In genomic region chr9:106463122-106464063, GRCm38 (mm10) we compare ENCODE assay signal across 13 mouse cellular contexts. TPM values are rescaled to one million over a fixed set of nuclear protein-coding genes. Genes with fewer than 3 reads are reported as not detected.
DNase-seq lines count a peak whose midpoint lies in the region; ATAC-seq and TF ChIP-seq lines count a peak whose summit lies in the region.
"Had no signal": no experiment of that assay in that cellular context is flagged by ENCODE, and none has a peak within 500 bp of the region (broad histone marks: within the 10 kb centered on the region; RNA-seq: fewer than 3 reads in every experiment).

No protein-coding gene starts in this region.

- H3K9me3 ChIP-seq in hindbrain, embryonic 10.5 days, result no peaks in the 10 kb centered on the region
- no peaks in the 10 kb centered on the region for H3K9me3 ChIP-seq in hindbrain, embryonic 14.5 days (ENCODE audit: control insufficient read depth, low read length)
- H3K9me3 ChIP-seq in E14TG2a.4 (ENCODE audit: low read length), result no peaks in the 10 kb centered on the region
- H3K9me3 ChIP-seq in liver, embryonic 11.5 days (ENCODE audit: control insufficient read depth, low read length), result no peaks in the 10 kb centered on the region
- H3K9me3 ChIP-seq: limb, embryonic 15.5 days had no signal

- no peak for ATAC-seq in hindbrain, embryonic 14.5 days (ENCODE audit: low FRiP score)
- peak; percentile 41; the same call in 1 of the 2 replicates for ATAC-seq in cerebellum, adult (ENCODE audit: insufficient number of reproducible peaks, low FRiP score, low TSS enrichment)
- ATAC-seq in liver, embryonic 11.5 days (replicated peaks; ENCODE audit: low FRiP score), result no peak

- WGBS in hindbrain, embryonic 10.5 days, result 82% methylated on average over 21 of the region's 21 CpGs
- WGBS in hindbrain, embryonic 14.5 days, result 77% methylated on average over 21 of the region's 21 CpGs
- 86% methylated on average over 21 of the region's 21 CpGs for WGBS in liver, embryonic 11.5 days

- DNase-seq in hindbrain, embryonic 10.5 days (ENCODE audit: low spot score), result no peak
- no peak for DNase-seq in hindbrain, embryonic 14.5 days (ENCODE audit: low spot score)
- peak; percentile 92 to 93 for DNase-seq in cerebellum, postnatal 25 days
- DNase-seq in liver, embryonic 11.5 days (ENCODE audit: low spot score), result no peak
- no peak for DNase-seq in B cell, adult 2 months
- DNase-seq: heart, adult 18-20 months; heart, postnatal 36 days; kidney, adult 11 months; kidney, postnatal 36 days; lung, embryonic 14.5 days had no signal

- H3K36me3 ChIP-seq in hindbrain, embryonic 10.5 days, result peaks cover 80% of the 10 kb centered on the region
- H3K36me3 ChIP-seq in hindbrain, embryonic 14.5 days (replicated peaks; ENCODE audit: control insufficient read depth, insufficient read depth), result peaks cover 41% of the 10 kb centered on the region
- peaks cover 56% of the 10 kb centered on the region for H3K36me3 ChIP-seq in E14TG2a.4 (ENCODE audit: insufficient read depth, low read length)
- peaks cover 15% of the 10 kb centered on the region for H3K36me3 ChIP-seq in liver, embryonic 11.5 days (ENCODE audit: control insufficient read depth, insufficient read depth, low read length)

- peaks cover 36% of the 10 kb centered on the region for H3K27me3 ChIP-seq in hindbrain, embryonic 10.5 days (ENCODE audit: insufficient read depth, poor library complexity, severe bottlenecking)
- no peaks in the 10 kb centered on the region for H3K27me3 ChIP-seq in hindbrain, embryonic 14.5 days (ENCODE audit: control insufficient read depth, insufficient read depth, low read length)
- H3K27me3 ChIP-seq in E14TG2a.4 (ENCODE audit: insufficient read depth, low read length), result peaks cover 19% of the 10 kb centered on the region
- H3K27me3 ChIP-seq in liver, embryonic 11.5 days (replicated peaks; ENCODE audit: control insufficient read depth, insufficient read depth, low read length), result peaks cover 29% of the 10 kb centered on the region

- TF ChIP-seq CTCF in E14TG2a.4 (conservative IDR thresholded peaks at IDR 0.05; ENCODE audit: low read length), result no peak

- peaks cover 74% of the 10 kb centered on the region for H3K4me1 ChIP-seq in hindbrain, embryonic 10.5 days (replicated peaks)
- H3K4me1 ChIP-seq in hindbrain, embryonic 14.5 days (replicated peaks; ENCODE audit: control insufficient read depth, insufficient read depth, low read length), result peaks cover 18% of the 10 kb centered on the region
- H3K4me1 ChIP-seq in E14TG2a.4 (replicated peaks; ENCODE audit: low read depth, low read length), result peaks cover 67% of the 10 kb centered on the region
- peaks cover 7% of the 10 kb centered on the region for H3K4me1 ChIP-seq in liver, embryonic 11.5 days (replicated peaks; ENCODE audit: control insufficient read depth, insufficient read depth, low read length)

- peak overlapping the region; percentile 7 for H3K4me3 ChIP-seq in hindbrain, embryonic 10.5 days
- no peak overlapping the region for H3K4me3 ChIP-seq in hindbrain, embryonic 14.5 days (replicated peaks; ENCODE audit: low read length)
- peak overlapping the region; percentile 62 for H3K4me3 ChIP-seq in E14TG2a.4 (replicated peaks; ENCODE audit: low read length)
- H3K4me3 ChIP-seq in liver, embryonic 11.5 days (ENCODE audit: low read depth, low read length), result no peak overlapping the region
- H3K4me3 ChIP-seq: limb, embryonic 15.5 days had no signal

- no peak overlapping the region for H3K4me2 ChIP-seq in hindbrain, embryonic 14.5 days (replicated peaks)
- H3K4me2 ChIP-seq in liver, embryonic 11.5 days, result no peak overlapping the region

- H3K27ac ChIP-seq in hindbrain, embryonic 10.5 days, result no peak overlapping the region
- H3K27ac ChIP-seq in hindbrain, embryonic 14.5 days, result no peak overlapping the region
- no peak overlapping the region for H3K27ac ChIP-seq in liver, embryonic 11.5 days (ENCODE audit: low read depth, low read length)
- H3K27ac ChIP-seq: limb, embryonic 15.5 days had no signal

- no peak overlapping the region for H3K9ac ChIP-seq in hindbrain, embryonic 14.5 days
- H3K9ac ChIP-seq in liver, embryonic 11.5 days (ENCODE audit: low read depth, low read length), result no peak overlapping the region
- H3K9ac ChIP-seq: limb, embryonic 15.5 days had no signal

RNA-seq across cellular contexts. Expression of gene Gpr62, which starts 2.3 kb away (rescaled TPM):
- polyA plus RNA-seq in hindbrain, embryonic 10.5 days (2016; fragmentation: Nextera tagmentation; extraction: Ambion mirVana), result 0.10 and 0.17 TPM in 2 replicates
- polyA plus RNA-seq in hindbrain, embryonic 14.5 days (2014; fragmentation: Nextera tagmentation; extraction: Ambion mirVana), result 0.87 and 1.0 TPM in 2 replicates
- polyA plus RNA-seq in liver, embryonic 11.5 days (2014; fragmentation: Nextera tagmentation; extraction: Ambion mirVana), result 0.11 TPM in 1 of 2 replicates, not detected in the other

RNA-seq across cellular contexts. Expression of gene Pcbp4, which starts 10.3 kb away (rescaled TPM):
- polyA plus RNA-seq in hindbrain, embryonic 10.5 days (2016; fragmentation: Nextera tagmentation; extraction: Ambion mirVana), result 395 and 430 TPM in 2 replicates
- 183 and 186 TPM in 2 replicates for polyA plus RNA-seq in hindbrain, embryonic 14.5 days (2014; fragmentation: Nextera tagmentation; extraction: Ambion mirVana)
- 62.4 and 63.2 TPM in 2 replicates for polyA plus RNA-seq in liver, embryonic 11.5 days (2014; fragmentation: Nextera tagmentation; extraction: Ambion mirVana)

RNA-seq across cellular contexts. Expression of gene Rrp9, which starts 12.4 kb away (rescaled TPM):
- polyA plus RNA-seq in hindbrain, embryonic 10.5 days (2016; fragmentation: Nextera tagmentation; extraction: Ambion mirVana), result 64.1 and 76.2 TPM in 2 replicates
- polyA plus RNA-seq in hindbrain, embryonic 14.5 days (2014; fragmentation: Nextera tagmentation; extraction: Ambion mirVana), result 34.5 and 35.7 TPM in 2 replicates
- 85.4 and 92.8 TPM in 2 replicates for polyA plus RNA-seq in liver, embryonic 11.5 days (2014; fragmentation: Nextera tagmentation; extraction: Ambion mirVana)

RNA-seq across cellular contexts. Expression of gene Parp3, which starts 13.4 kb away (rescaled TPM):
- polyA plus RNA-seq in hindbrain, embryonic 10.5 days (2016; fragmentation: Nextera tagmentation; extraction: Ambion mirVana), result 1.6 and 1.8 TPM in 2 replicates
- polyA plus RNA-seq in hindbrain, embryonic 14.5 days (2014; fragmentation: Nextera tagmentation; extraction: Ambion mirVana), result 0.52 and 0.91 TPM in 2 replicates
- polyA plus RNA-seq in liver, embryonic 11.5 days (2014; fragmentation: Nextera tagmentation; extraction: Ambion mirVana), result 1.5 and 1.6 TPM in 2 replicates

RNA-seq across cellular contexts. Expression of gene Abhd14a, which starts 15.9 kb away (rescaled TPM):
- 39.7 and 41.9 TPM in 2 replicates for polyA plus RNA-seq in hindbrain, embryonic 10.5 days (2016; fragmentation: Nextera tagmentation; extraction: Ambion mirVana)
- polyA plus RNA-seq in hindbrain, embryonic 14.5 days (2014; fragmentation: Nextera tagmentation; extraction: Ambion mirVana), result 57.7 and 69.8 TPM in 2 replicates
- polyA plus RNA-seq in liver, embryonic 11.5 days (2014; fragmentation: Nextera tagmentation; extraction: Ambion mirVana), result 53.6 and 54.0 TPM in 2 replicates

Comparison
In these comparisons a context has a peak if more than half of its experiments do, and no peak if none do; other contexts are left out.
1. H3K4me3 ChIP-seq: peak in hindbrain, embryonic 10.5 days (single experiment) and E14TG2a.4 (single experiment); none in hindbrain, embryonic 14.5 days (single experiment) and liver, embryonic 11.5 days (single experiment).
2. DNase-seq: peak in cerebellum, postnatal 25 days (2 of 2); none in hindbrain, embryonic 10.5 days (single experiment), hindbrain, embryonic 14.5 days (single experiment), liver, embryonic 11.5 days (single experiment) and B cell, adult 2 months (0 of 2).